Mouse (Mus musculus): ENCODE measurements around the gene Epm2aip1.
A peak's percentile ranks its signal among the peaks of the same experiment; 100 is the strongest.

Gene Epm2aip1

DNA sequence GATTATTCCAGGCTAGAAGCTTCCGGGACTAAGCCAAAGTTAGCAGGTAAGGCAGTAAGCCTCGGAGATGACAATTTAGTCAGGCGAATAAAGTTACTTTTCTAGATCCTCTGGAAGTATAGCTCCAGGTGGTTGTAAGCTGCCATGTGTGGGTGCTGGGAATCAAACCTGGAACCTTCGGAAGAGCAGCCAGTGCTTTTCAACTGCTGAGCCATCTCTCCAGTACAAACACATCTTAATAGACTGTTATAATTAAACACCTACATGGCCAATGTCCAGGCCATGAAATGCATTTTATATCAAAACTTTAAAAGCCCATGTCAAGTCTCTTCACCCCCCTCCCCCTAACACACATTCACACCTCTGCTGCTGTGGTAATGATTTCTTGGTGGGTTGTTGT lies 16.2 kb downstream of the Epm2aip1 start:
- DNase-seq (ENCODE audit: low spot score) = no peak

DNA sequence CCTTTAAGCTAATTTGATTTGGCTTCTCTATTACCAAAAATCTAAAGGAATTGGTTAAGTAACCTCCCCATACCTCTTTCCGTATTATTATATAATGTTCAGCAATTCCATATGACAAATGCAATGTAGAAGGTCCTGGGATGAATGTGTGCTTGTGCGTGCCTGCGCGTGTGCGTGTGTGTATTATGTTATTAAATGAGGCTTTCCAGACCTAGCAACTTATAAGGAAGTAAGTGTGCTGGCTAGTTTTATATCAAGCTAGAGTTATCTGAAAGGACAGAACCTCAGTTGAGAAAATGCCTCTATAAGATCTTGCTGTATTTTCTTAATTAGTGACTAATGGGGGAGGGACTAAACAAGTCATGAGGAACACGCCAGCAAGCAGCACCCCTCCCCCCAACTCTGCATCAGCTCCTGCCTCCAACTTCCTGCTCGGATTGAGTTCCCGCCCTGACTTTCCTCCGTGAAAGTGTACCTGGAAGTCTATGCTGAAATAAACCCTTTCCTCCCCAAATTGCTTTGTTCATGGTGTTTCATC lies 17.6 kb downstream of the Epm2aip1 start:
- no peak for DNase-seq (ENCODE audit: low spot score)

DNA sequence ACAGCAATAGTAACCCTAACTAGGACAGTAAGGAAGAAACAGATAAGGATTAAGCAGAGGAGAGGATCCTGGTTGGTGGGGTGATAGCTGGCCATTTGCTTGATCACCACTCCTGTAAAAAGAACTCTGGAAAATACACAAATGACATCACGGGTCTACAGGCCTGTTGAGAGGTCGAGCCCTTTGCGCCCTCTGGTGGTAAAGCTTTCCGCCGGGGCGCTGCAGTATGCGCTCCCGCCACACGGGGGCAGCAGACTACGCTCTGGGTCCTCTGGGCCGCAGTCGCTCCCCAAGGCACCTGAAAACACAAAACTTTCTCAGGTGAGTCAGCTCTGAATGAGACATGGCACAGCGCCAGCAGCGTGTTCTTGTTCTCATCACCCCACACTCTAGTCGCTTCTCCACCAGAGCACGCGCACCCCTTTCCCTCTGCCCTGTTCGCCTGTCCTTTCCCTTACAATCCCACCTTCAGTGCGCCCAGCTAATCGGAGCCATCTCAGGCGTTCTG lies 18.2 kb downstream of the Epm2aip1 start:
- peak; percentile 87 for DNase-seq (ENCODE audit: low spot score)

DNA sequence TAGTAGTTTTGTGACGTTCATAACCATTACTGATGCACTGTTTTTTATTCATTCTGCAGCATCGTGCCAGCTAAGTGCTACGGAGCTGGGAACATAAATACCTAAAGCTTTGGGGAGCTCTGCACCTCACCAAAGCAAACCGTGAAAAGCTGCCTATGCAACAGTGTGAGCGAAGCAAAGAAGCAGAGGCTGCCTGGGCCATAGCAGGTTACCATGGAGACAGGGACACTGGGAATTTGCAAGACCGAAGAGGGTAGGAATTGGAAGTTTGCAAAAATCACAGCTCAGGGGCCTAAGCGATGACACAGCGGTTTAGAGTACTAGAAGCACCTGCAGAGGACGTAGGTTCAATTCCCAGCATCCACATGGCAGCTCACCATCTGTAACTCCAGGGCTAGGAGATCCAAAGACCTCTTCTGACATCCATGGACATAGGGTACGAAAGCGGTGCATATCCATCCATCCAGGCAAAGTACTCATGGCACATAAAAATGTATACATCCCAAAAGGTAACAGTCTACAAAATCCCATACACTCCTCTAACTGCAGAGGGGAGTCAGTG lies 18.9 kb downstream of the Epm2aip1 start:
- no peak for DNase-seq (ENCODE audit: low spot score)

DNA sequence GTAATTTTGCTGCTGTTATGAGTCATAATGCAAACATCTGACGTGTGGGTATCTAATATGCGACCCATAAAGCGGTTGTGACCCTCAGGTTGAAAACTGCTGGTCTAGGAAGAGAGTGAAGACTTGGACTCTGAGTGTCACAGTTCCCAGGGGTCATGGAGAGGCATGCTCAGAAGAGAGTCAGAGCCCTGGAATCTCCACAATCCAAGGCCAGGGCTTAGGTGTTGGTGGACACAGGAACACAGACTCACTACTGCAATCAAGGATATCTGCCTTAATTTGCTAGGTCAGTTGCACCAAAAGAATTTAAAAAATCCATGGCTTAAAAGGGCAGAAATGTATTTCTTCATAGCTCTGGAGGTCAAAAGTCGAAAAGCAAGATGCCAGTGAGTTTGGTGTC lies 21.5 kb downstream of the Epm2aip1 start:
- DNase-seq (ENCODE audit: low spot score) = no peak

DNA sequence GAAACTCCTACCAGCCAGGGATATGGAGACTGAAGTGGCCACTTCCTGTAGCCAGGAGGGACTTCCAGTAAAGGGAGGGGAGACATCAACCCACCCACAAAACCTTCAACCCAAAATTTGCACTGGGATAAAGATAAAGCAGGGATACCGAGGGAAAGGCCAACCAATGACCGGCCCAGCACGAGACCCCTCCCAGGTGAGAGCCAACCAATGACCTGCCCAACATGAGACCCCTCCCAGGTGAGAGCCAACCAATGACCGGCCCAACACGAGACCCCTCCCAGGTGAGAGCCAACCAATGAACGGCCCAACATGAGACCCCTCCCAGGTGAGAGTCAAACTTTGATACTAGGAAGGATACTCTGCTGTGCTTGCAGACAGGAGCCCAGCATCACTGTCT lies 23.2 kb downstream of the Epm2aip1 start:
- DNase-seq (ENCODE audit: low spot score) = no peak

DNA sequence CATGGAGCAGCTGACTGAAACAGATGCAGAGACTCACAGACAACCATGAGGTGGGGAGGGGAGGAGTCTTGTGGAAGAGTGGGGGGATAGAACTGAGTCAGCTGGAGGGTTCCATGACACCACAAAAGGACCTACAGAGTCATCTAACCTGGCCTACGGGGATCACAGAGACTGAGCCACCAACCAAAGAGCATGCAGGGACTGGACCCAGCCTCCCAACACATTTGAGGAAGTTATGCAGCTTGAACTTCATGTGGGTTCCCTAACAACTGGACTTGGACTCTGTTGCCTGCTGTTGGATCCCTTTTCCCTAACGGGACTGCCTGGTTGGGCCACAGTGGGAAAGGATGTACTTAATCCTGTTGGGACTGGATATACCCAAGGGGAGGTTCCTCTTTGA lies 23.6 kb downstream of the Epm2aip1 start:
- no peak for DNase-seq (ENCODE audit: low spot score)

DNA sequence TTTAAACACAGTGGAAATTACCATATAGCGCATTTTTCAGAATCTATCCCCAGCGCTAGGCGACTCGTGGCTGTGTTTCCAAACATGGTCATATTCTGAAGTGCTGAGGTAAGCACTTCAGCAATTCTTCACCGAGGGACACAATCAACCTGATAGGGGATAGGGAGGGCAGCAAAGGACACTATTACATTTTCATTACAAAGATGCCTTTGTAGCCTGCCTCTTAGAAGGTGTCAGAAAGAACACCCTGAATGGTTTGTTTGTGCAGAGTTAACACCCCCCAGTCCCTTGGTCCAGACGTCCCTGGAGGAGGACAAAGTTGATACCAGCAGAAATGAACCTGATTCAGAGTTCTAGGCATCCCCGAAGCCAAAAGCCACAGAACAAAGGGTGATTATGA lies 24.7 kb downstream of the Epm2aip1 start:
- no peak for DNase-seq (ENCODE audit: low spot score)

DNA sequence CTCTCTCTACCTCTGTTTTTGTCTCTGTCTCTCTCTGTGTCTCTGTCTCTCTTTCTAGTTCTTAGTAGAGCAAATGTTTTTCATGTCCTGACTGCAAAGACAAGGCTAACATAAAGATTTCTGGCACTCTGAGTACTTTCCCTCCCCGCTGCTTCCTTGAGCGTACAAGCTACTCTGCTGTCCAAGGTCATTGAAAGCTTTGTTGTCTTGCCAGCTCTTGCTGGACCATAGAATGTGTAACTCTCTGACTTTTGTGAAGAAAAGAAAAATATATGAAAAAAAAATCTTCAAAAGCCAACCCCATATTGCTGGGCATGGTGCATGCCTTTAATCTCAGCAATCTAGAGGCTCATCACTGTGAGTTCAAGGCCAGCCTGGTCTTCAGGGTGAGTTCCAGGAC lies 26.9 kb downstream of the Epm2aip1 start:
- no peak for DNase-seq (ENCODE audit: low spot score)

DNA sequence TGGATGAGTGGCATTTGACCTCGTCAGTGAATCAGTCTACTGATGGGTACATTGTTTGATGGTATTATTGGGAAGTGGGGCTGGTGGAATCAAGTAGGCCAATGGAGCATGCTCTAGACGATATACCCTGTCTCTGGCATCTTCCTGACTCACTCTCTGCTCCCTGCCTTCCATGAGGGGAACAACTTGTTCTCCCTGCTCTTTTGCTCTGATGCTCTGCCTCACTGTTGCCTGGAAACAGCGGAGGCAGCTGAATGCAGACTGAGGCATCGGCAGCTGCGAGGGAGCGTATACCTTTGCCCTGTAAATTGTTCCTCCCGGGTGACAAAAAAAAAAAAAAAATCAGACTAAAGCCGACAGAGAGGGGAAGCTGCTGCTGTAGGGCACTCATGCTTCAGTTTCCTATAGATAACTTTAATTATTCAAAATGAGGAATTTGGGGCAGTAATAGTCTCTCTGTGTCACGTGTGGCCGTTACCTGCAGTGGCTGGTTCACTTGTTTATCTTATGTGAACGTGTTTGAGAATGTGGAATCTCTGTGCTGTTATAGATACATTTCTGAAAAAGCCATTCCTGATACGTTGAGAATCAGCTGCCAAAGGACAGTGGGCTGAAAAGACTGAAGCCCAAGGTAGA lies 30.6 kb downstream of the Epm2aip1 start:
- DNase-seq (ENCODE audit: low spot score) = no peak

DNA sequence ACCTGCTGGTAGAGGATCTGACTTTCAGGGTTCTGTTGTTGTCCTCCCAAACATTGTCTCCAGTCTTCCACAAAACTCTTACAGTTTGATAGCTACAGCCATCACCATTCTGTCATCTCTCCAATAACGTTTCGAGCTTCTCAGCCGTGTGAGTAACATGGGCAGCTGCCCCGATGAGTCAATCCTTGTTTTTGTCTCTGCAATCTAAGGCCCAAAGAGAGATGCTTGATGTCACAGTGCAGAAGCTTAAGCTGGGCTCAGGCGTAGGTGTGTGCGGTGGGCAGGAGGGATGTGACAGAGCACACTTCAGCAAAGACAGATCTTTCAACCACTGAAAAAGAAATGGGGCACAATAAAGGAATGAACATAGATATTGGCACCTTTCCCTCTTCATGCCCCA lies 32.3 kb downstream of the Epm2aip1 start:
- no peak for DNase-seq (ENCODE audit: low spot score)

DNA sequence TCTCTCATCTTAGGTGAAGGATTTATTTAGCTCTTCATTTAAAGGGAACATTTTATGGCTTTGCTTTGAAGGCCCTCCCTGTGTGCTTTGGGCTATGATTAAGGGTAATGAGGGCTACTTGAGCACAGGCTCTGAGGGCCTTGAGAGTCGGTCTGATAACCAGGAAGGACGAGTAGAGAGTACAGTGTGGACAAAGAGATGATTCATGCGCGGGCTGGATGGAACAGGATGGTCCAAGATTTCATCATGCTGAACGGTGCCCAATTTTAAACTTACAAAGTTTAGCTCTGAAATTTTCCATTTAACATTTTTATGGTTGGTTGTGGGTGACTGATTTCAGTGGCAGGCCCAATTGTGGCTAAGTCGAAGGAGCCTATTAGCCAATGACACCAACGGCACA lies 34.4 kb downstream of the Epm2aip1 start:
- DNase-seq (ENCODE audit: low spot score) = no peak

DNA sequence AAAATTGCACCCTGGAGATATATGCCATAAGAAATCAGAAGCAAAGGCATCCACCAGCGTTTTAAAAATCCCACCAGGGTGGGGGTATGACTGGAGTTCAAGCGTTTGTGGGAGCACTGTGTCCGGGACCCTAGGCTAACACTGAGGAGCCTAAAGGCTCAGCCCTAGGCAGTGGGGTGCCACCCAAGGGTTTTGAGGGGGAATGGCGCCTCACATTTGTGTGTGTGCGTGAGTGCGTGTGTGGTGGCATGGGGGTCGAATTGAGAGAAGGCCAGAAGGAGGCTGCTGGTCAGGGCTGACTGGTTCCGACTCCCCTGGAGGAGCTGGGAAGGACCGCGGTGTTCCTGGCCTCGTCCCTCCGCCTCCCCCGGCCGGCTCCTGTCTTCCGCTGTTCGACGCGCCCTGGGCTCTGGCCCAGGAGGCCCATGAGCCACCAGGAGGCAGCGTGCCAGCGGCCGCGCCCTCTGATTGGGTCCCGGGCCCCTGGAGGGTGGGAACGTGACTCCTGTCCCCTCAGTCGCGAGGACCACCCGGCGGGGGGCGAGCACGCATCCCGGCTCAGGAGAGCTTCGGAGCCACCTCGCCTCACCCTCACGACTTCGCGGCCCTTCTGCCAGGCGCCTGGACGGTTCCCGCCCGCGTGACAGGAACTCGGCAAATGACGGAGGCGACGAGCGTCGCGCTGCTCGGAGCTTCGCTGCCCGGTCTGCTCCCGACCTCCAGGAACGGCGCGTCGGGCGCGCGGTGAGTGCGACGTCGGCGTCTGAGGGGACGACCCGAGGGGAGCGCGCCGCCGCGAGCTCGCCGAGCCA lies 39.5 kb downstream of the Epm2aip1 start, which contains the start of gene Trank1:
Gene Trank1 (plus strand): TSS at position 709 of the 812 bp plus-strand sequence.
- DNase-seq (ENCODE audit: low spot score) = no peak

DNA sequence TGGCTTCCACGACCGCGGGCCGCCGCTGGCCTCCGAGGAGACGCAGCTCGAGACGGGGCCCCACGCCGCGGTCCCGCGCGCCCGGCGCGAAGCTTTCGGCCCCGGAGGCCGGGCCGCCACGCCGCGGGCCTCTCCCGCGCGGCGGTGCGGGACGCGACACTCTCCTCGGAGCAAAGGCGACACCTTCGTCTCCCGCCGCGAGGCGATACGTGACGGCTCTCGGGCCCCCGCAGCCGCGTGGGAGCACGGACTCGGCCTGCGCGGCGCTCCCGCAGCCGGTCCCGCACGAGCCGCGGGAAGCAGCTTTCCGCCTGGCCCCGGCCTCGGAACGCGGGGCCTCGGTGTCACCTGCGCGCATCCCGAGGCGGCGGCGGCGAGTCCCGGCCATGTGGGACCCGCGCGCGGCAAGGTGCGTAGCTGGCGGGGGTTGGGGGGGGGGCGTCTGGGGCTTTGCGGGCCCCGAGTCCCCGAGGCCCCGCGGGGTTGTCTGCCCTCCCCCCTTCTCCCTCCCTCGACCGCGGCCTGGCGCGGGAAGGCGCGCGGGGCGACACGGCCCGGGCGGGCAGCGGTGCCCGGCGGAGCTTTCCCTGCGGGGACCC lies 40.2 kb downstream of the Epm2aip1 start:
- no peak for DNase-seq (ENCODE audit: low spot score)

DNA sequence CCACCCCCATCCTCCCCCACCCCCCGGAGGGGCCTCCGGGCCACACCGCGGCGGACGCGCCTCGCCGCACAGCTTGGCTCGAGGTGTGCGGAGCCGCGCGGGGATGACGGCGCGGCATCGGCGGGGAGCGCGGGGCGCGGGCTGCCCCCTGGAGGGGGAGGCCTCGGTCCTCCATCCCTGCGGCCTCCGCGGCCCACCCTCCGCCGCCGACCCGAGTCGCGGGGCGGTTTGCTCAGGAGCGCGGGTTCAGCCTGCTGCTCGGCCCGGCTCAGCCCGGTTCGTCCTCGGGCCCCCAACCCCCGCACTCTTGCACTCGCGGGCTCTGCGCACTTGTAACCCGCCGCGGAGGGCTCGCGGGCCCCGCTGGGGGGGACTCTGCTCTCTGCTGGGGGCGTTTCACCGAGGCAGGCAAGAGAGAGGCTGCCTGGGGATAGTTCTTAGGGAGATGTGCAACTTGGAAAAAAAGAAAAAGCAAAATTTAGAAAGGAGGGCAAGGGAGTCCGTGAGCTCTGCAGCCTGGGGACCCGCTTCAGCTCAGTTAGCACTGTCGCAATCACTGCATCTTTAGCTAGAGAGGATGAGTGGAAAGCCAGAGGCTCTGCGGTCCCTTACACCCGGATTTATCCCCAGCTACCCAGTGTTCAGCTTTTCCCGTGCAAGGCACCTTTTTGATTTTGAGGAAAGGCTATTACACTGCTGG lies 40.9 kb downstream of the Epm2aip1 start:
- DNase-seq (ENCODE audit: low spot score) = no peak

DNA sequence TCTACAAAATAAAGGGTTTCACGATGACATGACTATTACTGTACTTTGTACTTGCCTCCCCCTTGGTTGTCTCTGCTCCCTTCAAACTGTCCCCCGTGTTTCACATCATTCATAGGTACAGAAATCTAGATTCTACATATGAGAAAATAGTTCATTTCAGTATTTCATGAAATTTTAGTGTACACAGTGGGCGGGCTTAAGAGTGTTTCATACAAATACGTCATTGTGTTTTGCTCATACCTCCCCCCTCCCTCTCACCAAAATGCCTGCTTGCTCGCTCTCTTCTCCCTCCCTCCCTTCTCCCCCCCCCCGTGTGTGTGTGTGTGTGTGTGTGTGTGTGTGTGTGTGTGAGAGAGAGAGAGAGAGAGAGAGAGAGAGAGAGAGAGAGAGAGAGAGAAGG lies 41.6 kb downstream of the Epm2aip1 start:
- DNase-seq (ENCODE audit: low spot score) = no peak

DNA sequence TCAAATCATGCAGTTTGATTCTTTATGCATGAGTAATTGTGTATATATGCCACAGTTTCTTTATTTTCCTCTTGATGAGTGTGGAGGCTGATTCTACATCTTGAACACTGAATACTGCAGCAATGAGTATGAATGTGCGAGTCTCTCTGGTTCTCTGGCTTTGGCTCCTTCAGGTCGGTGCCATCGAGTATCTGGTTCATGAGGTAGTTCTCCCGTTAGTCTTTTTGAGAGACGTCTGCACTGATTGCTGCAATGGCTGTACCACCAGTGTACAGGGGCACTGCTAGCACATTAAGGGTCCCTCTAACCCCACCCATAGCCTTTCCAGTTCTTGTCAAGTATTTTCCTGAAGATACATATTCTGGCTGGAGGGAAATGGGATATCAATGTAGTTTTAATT lies 42.1 kb downstream of the Epm2aip1 start:
- DNase-seq (ENCODE audit: low spot score) = no peak

DNA sequence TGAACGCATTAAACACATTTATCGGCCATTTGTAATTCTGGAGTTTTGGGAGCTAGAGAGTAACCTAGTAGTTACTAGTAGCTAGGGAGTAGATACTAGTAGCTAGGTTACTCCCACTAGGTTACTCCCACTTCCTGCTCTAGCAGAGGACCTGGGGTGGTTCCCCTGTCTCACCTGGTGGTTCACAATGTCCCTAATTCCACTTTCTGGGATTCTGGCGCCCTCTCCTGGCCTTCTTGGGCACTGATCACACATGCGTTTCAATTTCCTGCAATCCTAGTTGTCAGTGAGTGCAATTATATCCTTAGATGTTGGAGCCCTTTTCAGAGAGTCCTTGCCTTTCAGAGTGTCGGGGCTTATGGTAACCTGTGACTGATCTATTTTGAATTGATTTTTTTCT lies 42.5 kb downstream of the Epm2aip1 start:
- DNase-seq (ENCODE audit: low spot score) = no peak

DNA sequence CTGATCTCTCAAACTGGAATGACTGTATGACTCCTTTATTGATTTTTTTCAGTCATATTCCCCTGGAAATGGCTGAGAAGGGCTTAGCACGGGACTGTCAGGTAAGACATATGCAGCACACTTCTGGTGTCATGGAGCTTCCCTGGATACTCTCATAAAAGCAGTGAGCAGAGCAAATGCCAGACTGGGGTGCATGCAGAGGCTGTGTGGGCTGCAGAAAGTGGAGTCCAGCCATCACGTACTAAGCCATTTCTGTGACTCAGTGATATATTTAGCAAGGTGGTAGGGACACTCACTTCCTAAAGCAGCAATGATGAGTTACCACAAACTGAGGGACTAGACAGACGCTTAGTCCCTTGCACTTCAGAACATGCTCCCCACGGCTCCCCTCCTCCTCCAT lies 49.2 kb downstream of the Epm2aip1 start:
- DNase-seq (ENCODE audit: low spot score) = no peak

DNA sequence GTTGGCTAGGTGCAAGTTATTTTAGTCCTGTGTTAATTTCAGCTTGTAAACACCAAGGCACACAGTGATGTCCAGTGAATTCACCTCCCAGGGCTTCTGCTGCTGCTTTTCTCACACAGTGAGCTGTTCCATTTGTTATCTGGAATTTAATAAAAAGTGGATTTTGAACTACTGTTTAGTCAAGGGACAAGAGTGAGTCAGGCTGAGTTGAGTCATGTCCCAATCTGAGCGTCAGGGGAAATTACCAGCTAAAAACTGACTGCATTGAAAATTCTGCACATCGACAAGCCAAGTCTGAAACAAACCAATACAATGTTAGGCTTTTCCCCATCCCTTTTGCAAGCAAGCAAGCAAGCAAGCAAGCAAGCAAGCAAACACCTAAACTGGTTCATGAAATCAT lies 53.2 kb downstream of the Epm2aip1 start:
- no peak for DNase-seq (ENCODE audit: low spot score)
